Mouse (Mus musculus) ES-CJ7 (cell line): ENCODE measurements around the gene Hspa1l.

ENCODE experiments used
- DNase-seq: peaks from one replicate; pipeline ENCODE4 v3.0.0; 2011; ENCODE audit warnings: low read depth, low spot score

Gene Hspa1l

GRCm38 (mm10) chr17:34972069-34972749 lies at the start of gene Hspa1l, which contains the start of gene Hspa1a:
Hspa1l (plus strand) TSS chr17:34972703.
Hspa1a (minus strand) TSS chr17:34972156.
- DNase-seq = peak; percentile 84

GRCm38 (mm10) chr17:34922939-34923338 lies 49.6 kb upstream of the Hspa1l start:
- peak; percentile 50 for DNase-seq

GRCm38 (mm10) chr17:34924258-34924657 lies 48.2 kb upstream of the Hspa1l start:
- no peak for DNase-seq

- no peak for DNase-seq
Observed at GRCm38 (mm10) chr17:34927306-34928019, 45.0 kb upstream of the Hspa1l start.

GRCm38 (mm10) chr17:34928841-34929240 lies 43.7 kb upstream of the Hspa1l start:
- peak; percentile 70 for DNase-seq

GRCm38 (mm10) chr17:34931061-34931734 lies 41.3 kb upstream of the Hspa1l start, which contains the start of gene Neu1:
Neu1 (plus strand) TSS chr17:34931253.
- DNase-seq = peak; percentile 98

- no peak for DNase-seq
Observed at GRCm38 (mm10) chr17:34931735-34932098, 40.8 kb upstream of the Hspa1l start.

- DNase-seq = no peak
Observed at GRCm38 (mm10) chr17:34932287-34932686, 40.2 kb upstream of the Hspa1l start.

- DNase-seq = no peak
Observed at GRCm38 (mm10) chr17:34934031-34934430, 38.5 kb upstream of the Hspa1l start.

- DNase-seq = no peak
Observed at GRCm38 (mm10) chr17:34934830-34935229, 37.7 kb upstream of the Hspa1l start.

GRCm38 (mm10) chr17:34937960-34938505 lies 34.5 kb upstream of the Hspa1l start:
- DNase-seq = no peak

- DNase-seq = peak; percentile 73
Observed at GRCm38 (mm10) chr17:34941344-34942041, 31.0 kb upstream of the Hspa1l start.

GRCm38 (mm10) chr17:34943128-34943815 lies 29.2 kb upstream of the Hspa1l start:
- no peak for DNase-seq

- no peak for DNase-seq
Observed at GRCm38 (mm10) chr17:34944362-34944761, 28.1 kb upstream of the Hspa1l start.

GRCm38 (mm10) chr17:34946486-34947140 lies 25.9 kb upstream of the Hspa1l start:
- DNase-seq = no peak

- peak; percentile 68 for DNase-seq
Observed at GRCm38 (mm10) chr17:34947606-34948005, 24.9 kb upstream of the Hspa1l start.

- DNase-seq = peak; percentile 49
Observed at GRCm38 (mm10) chr17:34948721-34949552, 23.6 kb upstream of the Hspa1l start.

GRCm38 (mm10) chr17:34949553-34949969 lies 22.9 kb upstream of the Hspa1l start:
- DNase-seq = peak; percentile 85
